Mouse (Mus musculus) granulocyte monocyte progenitor cell, adult 5-6 weeks (primary cell): ENCODE results near the gene Galnt9. TPM values are rescaled to one million over a fixed set of nuclear protein-coding genes. Genes with fewer than 3 reads are reported as not detected.

Experiments
- ATAC-seq: replicated peaks from 2 replicates; pipeline ENCODE4 v1.8.0; 2016; ENCODE audit warnings: mild to moderate bottlenecking, moderate TSS enrichment, inconsistent platforms; ENCODE audit not compliant: poor library complexity, severe bottlenecking
- total RNA-seq, 2 experiments: library from RNA; stranded (forward) in 1 of 2; stranded (reverse) in 1 of 2; fragments of 200-712, 200-1000 nt in 1 of 2; fragments of >200 nt in 1 of 2; fragmentation: Nextera tagmentation in 1 of 2; gene quantifications; 2 replicates each; pipeline ENCODE4 v1.2.3; 2014 to 2017

The Galnt9 gene
- total RNA-seq, 2 experiments from 2014 or later = not detected

GRCm38 (mm10) chr5:110580569-110581239, 36.5 kb downstream of the Galnt9 start:
- no peak for ATAC-seq

DNA sequence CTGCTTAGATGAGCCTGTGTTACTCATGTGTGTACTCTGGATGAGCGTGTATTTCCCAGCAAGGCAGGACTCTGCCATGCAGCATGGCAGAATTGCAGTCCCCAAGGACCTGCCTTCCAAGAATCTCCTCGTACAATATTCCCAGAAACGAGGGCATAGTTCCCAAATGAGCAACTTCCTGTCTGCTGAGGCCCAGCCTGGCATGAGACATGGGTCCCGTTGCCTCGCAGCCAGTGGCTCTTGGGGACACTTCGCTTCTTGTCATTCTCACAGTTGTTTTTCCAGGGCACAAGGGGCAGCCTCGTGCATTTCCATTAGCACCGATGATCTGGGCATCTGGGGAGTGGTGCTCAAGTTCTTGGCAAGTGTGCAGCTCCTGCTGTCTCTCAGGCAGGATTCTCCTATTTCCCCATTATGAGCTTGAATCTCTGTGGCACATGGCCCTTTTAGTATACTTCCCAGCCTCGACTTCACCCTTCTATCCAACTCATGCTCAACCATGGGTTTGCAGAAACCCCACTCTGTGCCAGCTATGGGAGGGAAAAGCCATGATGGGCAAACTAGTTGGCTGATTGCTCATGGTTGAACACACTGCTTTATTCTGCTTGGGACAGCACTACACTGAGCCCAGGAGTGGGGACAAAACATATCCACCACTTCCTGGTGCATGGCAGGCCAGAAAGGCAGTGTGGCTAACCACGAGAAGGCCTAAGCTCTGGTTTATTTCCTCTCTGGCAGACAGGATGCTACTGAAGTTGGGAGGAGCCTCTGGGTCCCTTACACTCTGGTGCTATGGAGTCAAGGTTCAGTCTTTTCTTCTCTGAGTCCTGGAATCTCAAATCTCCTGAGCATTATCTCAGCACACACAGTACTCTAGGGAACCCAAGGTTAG, 38.7 kb downstream of the Galnt9 start:
- peak; percentile 94 for ATAC-seq

- ATAC-seq = no peak
These were observed 43.3 kb downstream of the Galnt9 start for GRCm38 (mm10) chr5:110587467-110587866.

- ATAC-seq = peak; percentile 27; the same call in 1 of the 2 replicates
These were observed 45.7 kb downstream of the Galnt9 start for GRCm38 (mm10) chr5:110589833-110590232.

- no peak for ATAC-seq
These were observed 50.3 kb downstream of the Galnt9 start for GRCm38 (mm10) chr5:110594465-110594864.

GRCm38 (mm10) chr5:110595341-110595740, 51.2 kb downstream of the Galnt9 start:
- peak; percentile 68 for ATAC-seq

GRCm38 (mm10) chr5:110596086-110596780, 52.1 kb downstream of the Galnt9 start:
- ATAC-seq = no peak

- ATAC-seq = no peak
These were observed 53.3 kb downstream of the Galnt9 start for GRCm38 (mm10) chr5:110597502-110597901.

- no peak for ATAC-seq
These were observed 54.3 kb downstream of the Galnt9 start for GRCm38 (mm10) chr5:110598298-110599095.

DNA sequence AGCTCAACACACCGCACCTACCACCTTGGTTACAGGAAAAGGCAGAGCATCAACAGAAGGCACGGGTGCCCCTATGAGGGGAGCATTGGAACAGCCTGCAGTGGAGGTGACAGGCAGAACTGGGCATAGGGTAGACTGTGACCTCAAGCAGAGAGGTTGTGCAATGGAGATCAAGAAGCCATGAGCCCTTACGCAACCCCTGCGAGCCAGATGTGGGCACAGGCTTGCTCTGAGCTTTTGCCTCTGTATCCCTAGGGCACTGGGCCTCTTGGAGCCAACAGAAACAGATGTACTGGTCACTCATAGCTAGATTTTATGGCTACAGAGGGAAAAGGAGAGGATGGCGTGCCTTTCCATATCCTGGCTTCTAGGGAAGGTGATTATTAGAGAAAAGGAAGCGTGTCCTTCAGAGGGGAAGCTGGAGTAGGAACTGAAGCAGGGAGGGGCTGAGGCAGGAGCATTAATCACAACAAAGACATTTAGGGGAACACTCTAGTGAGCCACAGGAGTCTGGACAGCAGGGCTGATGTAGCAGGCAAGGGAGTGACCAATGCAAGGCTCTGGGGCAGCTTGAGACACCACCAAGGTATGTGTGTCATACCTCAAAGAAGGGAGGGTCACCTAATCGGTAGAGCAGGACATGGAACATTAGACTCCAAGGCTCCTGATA, 59.0 kb downstream of the Galnt9 start:
- ATAC-seq = peak; percentile 94

DNA sequence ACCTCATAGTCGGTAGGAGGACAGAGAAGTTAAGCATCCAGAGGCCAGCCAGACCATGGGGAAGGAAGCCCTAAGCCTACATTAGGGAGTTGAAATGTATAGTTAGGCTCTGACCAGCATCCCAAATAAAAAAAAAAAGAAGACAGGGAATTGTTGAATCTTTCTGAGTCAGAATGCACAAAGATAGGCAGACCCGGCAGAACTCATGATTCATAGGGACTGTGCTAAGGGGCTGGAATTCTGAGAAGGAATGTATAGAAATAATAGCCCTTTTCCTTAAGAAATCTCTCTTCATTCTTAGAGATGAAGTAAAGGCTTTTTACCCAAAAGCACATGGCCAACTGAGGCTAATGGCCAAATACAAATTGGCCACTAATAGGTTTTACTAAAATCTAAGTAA, 60.2 kb downstream of the Galnt9 start:
- no peak for ATAC-seq

- ATAC-seq = peak; percentile 22; the same call in 1 of the 2 replicates
These were observed 61.5 kb downstream of the Galnt9 start for GRCm38 (mm10) chr5:110605531-110606221.

DNA sequence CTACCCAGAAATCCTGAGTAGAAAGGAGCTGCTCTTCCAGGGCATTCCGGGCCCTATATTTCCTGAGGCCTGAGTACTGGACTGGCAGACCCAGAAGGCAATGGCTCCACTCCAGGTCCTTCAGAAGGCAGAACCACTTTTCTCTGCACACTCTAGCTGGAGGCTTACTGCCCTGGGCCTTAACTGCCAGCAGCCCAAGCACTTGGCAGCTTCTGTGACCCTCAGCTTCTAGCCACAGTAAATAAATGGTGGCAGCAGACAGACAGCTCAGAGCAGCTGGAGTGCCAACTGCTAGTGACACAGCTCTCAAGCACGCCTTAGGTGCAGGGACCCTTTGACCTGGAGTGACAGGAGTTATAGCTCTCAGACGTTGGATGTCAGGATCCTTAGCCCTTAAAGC, 63.6 kb downstream of the Galnt9 start:
- ATAC-seq = no peak

- peak; percentile 42 for ATAC-seq
These were observed 64.2 kb downstream of the Galnt9 start for GRCm38 (mm10) chr5:110608336-110608735.

- ATAC-seq = no peak
These were observed 64.8 kb downstream of the Galnt9 start for GRCm38 (mm10) chr5:110608941-110609340.

- ATAC-seq = no peak
These were observed 65.3 kb downstream of the Galnt9 start for GRCm38 (mm10) chr5:110609425-110609824.

GRCm38 (mm10) chr5:110609868-110610267, 65.7 kb downstream of the Galnt9 start:
- no peak for ATAC-seq

- ATAC-seq = no peak
These were observed 66.3 kb downstream of the Galnt9 start for GRCm38 (mm10) chr5:110610484-110610883.
